Mouse (Mus musculus) splenic B cell, adult 2 months (primary cell): Measurements from ENCODE around the gene Zfp941.
"Not testable (repeated sequence)": the region's sequence is repeated elsewhere in the genome, so short reads cannot be mapped to it uniquely, and the experiment has no call there.

Experiments used
- DNase-seq: peaks from one replicate; pipeline ENCODE4 v3.0.0-alpha.2; 2011; ENCODE audit warnings: low read depth, low spot score
- H3K27me3 ChIP-seq: 2 replicates; pipeline ENCODE4 v1.6.1; 2012; ENCODE audit warnings: mild to moderate bottlenecking, low read length, moderate library complexity, mixed read lengths; ENCODE audit not compliant: control insufficient read depth, poor library complexity, insufficient read depth, severe bottlenecking
- H3K36me3 ChIP-seq: 2 replicates; pipeline ENCODE4 v1.6.1; 2012; ENCODE audit warnings: mild to moderate bottlenecking, low read length, moderate library complexity, mixed read lengths; ENCODE audit not compliant: control insufficient read depth, poor library complexity, insufficient read depth, severe bottlenecking

Gene Zfp941

GRCm38 (mm10) chr7:140765888-140766739, 55.9 kb downstream of the Zfp941 start:
- H3K36me3 ChIP-seq: no peaks in the 10 kb centered on the region
- H3K27me3 ChIP-seq: no peaks in the 10 kb centered on the region
- DNase-seq: no peak

DNA sequence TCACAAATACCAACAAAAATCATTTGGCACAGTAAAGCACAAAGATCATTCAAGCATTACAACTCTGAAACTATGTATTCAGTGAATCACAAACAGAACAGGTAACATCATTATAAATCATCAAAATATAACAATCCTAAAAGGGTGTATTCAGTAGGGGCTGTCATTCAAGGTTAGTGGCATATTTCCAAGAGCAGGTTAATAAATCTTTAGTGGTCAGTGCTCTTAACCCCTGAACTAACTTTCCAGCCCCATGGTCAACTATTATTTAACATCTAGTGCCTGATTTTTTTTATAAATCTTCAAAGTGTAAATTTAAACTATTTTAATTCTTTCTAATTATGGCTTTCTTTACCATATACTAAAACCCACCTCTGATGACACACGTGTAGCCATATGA, 56.6 kb downstream of the Zfp941 start:
- not testable (repeated sequence) for H3K36me3 ChIP-seq, DNase-seq, H3K27me3 ChIP-seq

- no peak for DNase-seq
- Histone ChIP-seq H3K27me3 (no peaks in the 10 kb centered on the region), H3K36me3 (no peaks in the 10 kb centered on the region)
Measured at GRCm38 (mm10) chr7:140763447-140764020, 58.4 kb downstream of the Zfp941 start, which contains the start of gene Cyp2e1. Gene Cyp2e1 (plus strand): TSS chr7:140763739.

GRCm38 (mm10) chr7:140760647-140761046, 61.3 kb downstream of the Zfp941 start:
- DNase-seq: no peak
- no peaks in the 10 kb centered on the region for H3K27me3 ChIP-seq
- no peaks in the 10 kb centered on the region for H3K36me3 ChIP-seq
